Mouse (Mus musculus): ENCODE results near the gene Jmjd1c.

DNA sequence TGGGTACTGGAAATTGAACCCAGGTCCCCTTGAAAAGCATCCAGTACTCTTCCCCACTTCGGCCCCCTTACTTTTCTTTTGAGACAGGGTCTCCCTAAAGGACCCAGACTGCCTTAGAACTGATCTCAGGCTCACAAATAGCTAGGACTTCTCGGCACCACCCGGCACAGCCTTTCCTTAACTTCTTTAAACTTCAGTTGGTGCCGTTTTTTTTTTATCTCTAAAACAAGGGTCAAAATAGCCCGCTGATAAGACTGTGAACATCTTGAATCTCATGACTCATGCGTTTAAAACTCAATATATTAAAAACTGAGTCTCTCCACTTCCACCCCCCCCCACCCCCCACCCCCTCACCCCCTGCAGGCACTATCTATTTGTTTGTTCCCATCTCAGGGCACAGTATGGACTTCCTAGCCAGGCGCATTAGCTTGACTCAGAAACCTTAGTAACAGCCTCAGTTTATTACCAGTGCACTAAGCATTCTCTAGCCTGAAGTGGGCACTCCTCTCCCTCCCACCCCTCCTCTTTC lies 200.1 kb downstream of the Jmjd1c start:
- TF ChIP-seq POLR2A (IDR thresholded peaks at IDR 0.05; ENCODE audit: borderline replicate concordance, extremely low read depth, insufficient read depth, insufficient read length, poor library complexity, severe bottlenecking) (no peak), CTCF (IDR thresholded peaks at IDR 0.05; ENCODE audit: borderline replicate concordance, extremely low read depth, insufficient read depth, insufficient read length) (no peak)

Data from brain, embryonic 14.5 days (tissue).